Mouse (Mus musculus): ENCODE measurements around the gene Cltrn. TPM values are rescaled to one million over a fixed set of nuclear protein-coding genes. Genes with fewer than 3 reads are reported as not detected.

The Cltrn gene
- polyA plus RNA-seq (2014; fragmentation: Nextera tagmentation; extraction: Ambion mirVana): 0.15 and 0.33 TPM in 2 replicates

DNA sequence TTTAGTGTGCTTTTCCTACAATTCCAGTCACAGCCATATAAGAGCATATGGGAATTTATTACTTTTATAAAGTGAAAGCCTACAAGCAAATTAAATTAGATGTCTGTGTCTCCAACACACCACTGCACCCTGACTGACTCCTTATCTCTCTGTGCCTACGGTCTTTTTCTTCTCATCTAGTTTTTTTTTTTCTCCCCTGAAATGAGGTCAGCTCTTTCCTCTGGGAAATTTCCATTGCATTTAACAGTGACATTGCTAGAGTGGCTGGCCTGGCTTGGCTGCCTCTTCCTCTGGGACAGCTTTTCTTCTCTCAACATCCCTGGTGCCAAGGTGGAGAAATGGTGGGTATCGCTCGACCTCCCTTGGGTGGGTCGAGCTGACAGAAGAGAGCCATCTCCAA is at the start of gene Cltrn:
TSS of gene Cltrn (plus strand) at position 249 of the 400 bp plus-strand sequence.
- Histone ChIP-seq H3K9me3 (ENCODE audit: control insufficient read depth, low read length) (no peaks in the 10 kb centered on the region), H3K9ac (ENCODE audit: low read depth, low read length) (no peak within 1 kb of the TSS), H3K4me1 (ENCODE audit: control insufficient read depth, insufficient read depth, low read length) (no peaks in the 10 kb centered on the region), H3K36me3 (ENCODE audit: control insufficient read depth, insufficient read depth, low read length) (no peaks in the 10 kb centered on the region), H3K4me3 (ENCODE audit: low read depth, low read length) (no peak within 1 kb of the TSS), H3K27ac (replicated peaks; ENCODE audit: low read depth, low read length) (no peak within 1 kb of the TSS), H3K4me2 (ENCODE audit: low read depth, low read length) (no peak within 1 kb of the TSS), H3K27me3 (replicated peaks; ENCODE audit: control insufficient read depth, insufficient read depth, low read length) (peaks cover 14% of the 10 kb centered on the region)
- 83% methylated on average over 4 of the region's 4 CpGs for WGBS
- ATAC-seq (ENCODE audit: low read depth) (no peak), DNase-seq (ENCODE audit: low spot score) (no peak)

- Histone ChIP-seq H3K9me3 (ENCODE audit: control insufficient read depth, low read length) (no peaks in the 10 kb centered on the region), H3K9ac (ENCODE audit: low read depth, low read length) (no peak overlapping the region), H3K27me3 (replicated peaks; ENCODE audit: control insufficient read depth, insufficient read depth, low read length) (peaks cover 5% of the 10 kb centered on the region; the same call in 1 of the 2 replicates), H3K4me3 (ENCODE audit: low read depth, low read length) (no peak overlapping the region), H3K27ac (replicated peaks; ENCODE audit: low read depth, low read length) (no peak overlapping the region), H3K36me3 (ENCODE audit: control insufficient read depth, insufficient read depth, low read length) (no peaks in the 10 kb centered on the region), H3K4me1 (ENCODE audit: control insufficient read depth, insufficient read depth, low read length) (no peaks in the 10 kb centered on the region), H3K4me2 (ENCODE audit: low read depth, low read length) (no peak overlapping the region)
- DNase-seq (ENCODE audit: low spot score) (peak; percentile 35), ATAC-seq (ENCODE audit: low read depth) (peak; percentile 71)
- 48% methylated on average over 2 of the region's 2 CpGs for WGBS
Measured at GRCm38 (mm10) chrX:164038882-164039281, 49.7 kb upstream of the Cltrn start.

- H3K9me3 ChIP-seq (ENCODE audit: control insufficient read depth, low read length): no peaks in the 10 kb centered on the region
- H3K4me3 ChIP-seq (ENCODE audit: low read depth, low read length): no peak overlapping the region
- no peak overlapping the region for H3K9ac ChIP-seq (ENCODE audit: low read depth, low read length)
- WGBS: 61% methylated on average over 13 of the region's 13 CpGs
- no peaks in the 10 kb centered on the region for H3K4me1 ChIP-seq (ENCODE audit: control insufficient read depth, insufficient read depth, low read length)
- H3K36me3 ChIP-seq (ENCODE audit: control insufficient read depth, insufficient read depth, low read length): no peaks in the 10 kb centered on the region
- no peak overlapping the region for H3K27ac ChIP-seq (replicated peaks; ENCODE audit: low read depth, low read length)
- DNase-seq (ENCODE audit: low spot score) (no peak), ATAC-seq (ENCODE audit: low read depth) (no peak)
- no peak overlapping the region for H3K4me2 ChIP-seq (ENCODE audit: low read depth, low read length)
- peaks cover 2% of the 10 kb centered on the region; the same call in 1 of the 2 replicates for H3K27me3 ChIP-seq (replicated peaks; ENCODE audit: control insufficient read depth, insufficient read depth, low read length)
Measured at GRCm38 (mm10) chrX:164042069-164042468, 46.6 kb upstream of the Cltrn start.

DNA sequence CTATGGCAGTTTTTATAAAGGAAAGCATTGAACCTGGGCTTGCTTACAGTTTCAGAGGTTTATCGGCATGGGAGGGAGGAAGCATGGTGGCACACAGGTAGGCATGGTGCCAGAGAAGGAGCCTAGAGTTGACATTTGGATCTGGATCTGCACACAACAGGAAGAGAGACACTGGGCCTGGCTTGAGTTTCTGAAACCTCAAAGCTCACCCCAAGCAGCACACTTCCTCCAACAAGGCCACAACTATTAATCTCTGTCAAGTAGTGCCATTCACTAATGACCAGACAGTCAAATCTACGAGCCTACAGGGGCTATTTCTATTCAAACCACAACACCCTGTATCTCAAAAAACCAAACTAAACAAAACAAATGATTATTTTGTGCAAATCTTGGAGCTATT is 41.9 kb upstream of the Cltrn start:
- Histone ChIP-seq H3K4me3 (ENCODE audit: low read depth, low read length) (no peak overlapping the region), H3K27ac (replicated peaks; ENCODE audit: low read depth, low read length) (no peak overlapping the region), H3K36me3 (ENCODE audit: control insufficient read depth, insufficient read depth, low read length) (no peaks in the 10 kb centered on the region), H3K9ac (ENCODE audit: low read depth, low read length) (no peak overlapping the region), H3K9me3 (ENCODE audit: control insufficient read depth, low read length) (no peaks in the 10 kb centered on the region), H3K4me1 (ENCODE audit: control insufficient read depth, insufficient read depth, low read length) (no peaks in the 10 kb centered on the region), H3K27me3 (replicated peaks; ENCODE audit: control insufficient read depth, insufficient read depth, low read length) (peaks cover 3% of the 10 kb centered on the region; the same call in 1 of the 2 replicates), H3K4me2 (ENCODE audit: low read depth, low read length) (no peak overlapping the region)
- DNase-seq (ENCODE audit: low spot score): no peak
- WGBS: 72% methylated on average over 2 of the region's 2 CpGs
- ATAC-seq (ENCODE audit: low read depth): no peak

- ATAC-seq (ENCODE audit: low read depth) (no peak), DNase-seq (ENCODE audit: low spot score) (no peak)
- peaks cover 7% of the 10 kb centered on the region; the same call in 1 of the 2 replicates for H3K27me3 ChIP-seq (replicated peaks; ENCODE audit: control insufficient read depth, insufficient read depth, low read length)
- H3K36me3 ChIP-seq (ENCODE audit: control insufficient read depth, insufficient read depth, low read length): no peaks in the 10 kb centered on the region
- H3K27ac ChIP-seq (replicated peaks; ENCODE audit: low read depth, low read length): no peak overlapping the region
- 81% methylated on average over 4 of the region's 4 CpGs for WGBS
- H3K9me3 ChIP-seq (ENCODE audit: control insufficient read depth, low read length): no peaks in the 10 kb centered on the region
- H3K4me3 ChIP-seq (ENCODE audit: low read depth, low read length): no peak overlapping the region
- no peaks in the 10 kb centered on the region for H3K4me1 ChIP-seq (ENCODE audit: control insufficient read depth, insufficient read depth, low read length)
- no peak overlapping the region for H3K4me2 ChIP-seq (ENCODE audit: low read depth, low read length)
- no peak overlapping the region for H3K9ac ChIP-seq (ENCODE audit: low read depth, low read length)
Measured at GRCm38 (mm10) chrX:164055726-164056125, 32.9 kb upstream of the Cltrn start.

DNA sequence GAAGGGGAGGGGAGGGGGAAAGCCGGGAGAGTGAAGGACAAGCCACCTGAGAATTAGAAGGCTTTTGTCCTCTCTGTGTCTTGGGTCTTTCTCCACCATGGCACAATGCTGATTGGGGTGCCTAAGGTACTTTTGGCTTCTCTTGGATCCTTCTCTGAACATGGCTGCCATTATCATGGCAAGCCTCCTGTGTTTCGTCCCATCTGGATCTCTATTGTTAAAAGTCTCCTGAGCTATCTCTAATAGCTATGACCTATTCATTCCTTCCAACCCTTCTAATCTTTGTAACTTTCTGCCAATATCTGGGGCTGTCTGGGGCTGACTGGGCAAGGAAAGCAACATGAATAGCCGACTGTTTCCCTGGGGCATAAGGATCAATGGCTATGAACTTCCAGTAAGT is 30.1 kb upstream of the Cltrn start:
- H3K9ac ChIP-seq (ENCODE audit: low read depth, low read length): no peak overlapping the region
- DNase-seq (ENCODE audit: low spot score) (no peak), ATAC-seq (ENCODE audit: low read depth) (no peak)
- whole genome bisulfite sequencing: 77% methylated on average over 3 of the region's 3 CpGs
- no peaks in the 10 kb centered on the region for H3K4me1 ChIP-seq (ENCODE audit: control insufficient read depth, insufficient read depth, low read length)
- H3K27me3 ChIP-seq (replicated peaks; ENCODE audit: control insufficient read depth, insufficient read depth, low read length): peaks cover 7% of the 10 kb centered on the region; the same call in 1 of the 2 replicates
- no peaks in the 10 kb centered on the region for H3K9me3 ChIP-seq (ENCODE audit: control insufficient read depth, low read length)
- H3K4me2 ChIP-seq (ENCODE audit: low read depth, low read length): no peak overlapping the region
- H3K36me3 ChIP-seq (ENCODE audit: control insufficient read depth, insufficient read depth, low read length): no peaks in the 10 kb centered on the region
- no peak overlapping the region for H3K4me3 ChIP-seq (ENCODE audit: low read depth, low read length)
- H3K27ac ChIP-seq (replicated peaks; ENCODE audit: low read depth, low read length): no peak overlapping the region

DNA sequence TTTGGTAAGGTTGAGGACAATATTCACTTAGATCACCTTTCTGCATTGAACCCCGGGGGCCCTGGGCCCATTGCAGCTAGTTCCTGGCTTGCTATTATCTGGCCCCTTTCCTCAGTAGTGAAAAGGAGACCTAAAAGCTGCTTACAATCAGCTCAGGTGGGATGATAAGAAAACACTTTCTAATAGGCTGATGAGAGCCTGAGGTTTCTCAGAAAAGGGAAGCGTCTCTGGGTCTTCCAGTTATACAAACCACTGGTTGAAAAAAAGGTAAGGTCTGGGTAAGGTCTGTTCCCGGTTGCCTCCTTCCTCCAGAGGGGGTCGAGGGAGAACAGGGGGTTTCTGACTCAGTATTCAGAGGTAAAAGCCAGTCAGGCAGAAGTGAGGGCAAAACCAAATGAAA is 29.6 kb upstream of the Cltrn start:
- 59% methylated on average over 4 of the region's 4 CpGs for WGBS
- no peaks in the 10 kb centered on the region for H3K9me3 ChIP-seq (ENCODE audit: control insufficient read depth, low read length)
- no peak for ATAC-seq (ENCODE audit: low read depth)
- no peaks in the 10 kb centered on the region for H3K36me3 ChIP-seq (ENCODE audit: control insufficient read depth, insufficient read depth, low read length)
- H3K27ac ChIP-seq (replicated peaks; ENCODE audit: low read depth, low read length): no peak overlapping the region
- no peak overlapping the region for H3K4me2 ChIP-seq (ENCODE audit: low read depth, low read length)
- H3K4me3 ChIP-seq (ENCODE audit: low read depth, low read length): no peak overlapping the region
- no peaks in the 10 kb centered on the region for H3K4me1 ChIP-seq (ENCODE audit: control insufficient read depth, insufficient read depth, low read length)
- no peak for DNase-seq (ENCODE audit: low spot score)
- H3K27me3 ChIP-seq (replicated peaks; ENCODE audit: control insufficient read depth, insufficient read depth, low read length): peaks cover 7% of the 10 kb centered on the region; the same call in 1 of the 2 replicates
- H3K9ac ChIP-seq (ENCODE audit: low read depth, low read length): no peak overlapping the region

DNA sequence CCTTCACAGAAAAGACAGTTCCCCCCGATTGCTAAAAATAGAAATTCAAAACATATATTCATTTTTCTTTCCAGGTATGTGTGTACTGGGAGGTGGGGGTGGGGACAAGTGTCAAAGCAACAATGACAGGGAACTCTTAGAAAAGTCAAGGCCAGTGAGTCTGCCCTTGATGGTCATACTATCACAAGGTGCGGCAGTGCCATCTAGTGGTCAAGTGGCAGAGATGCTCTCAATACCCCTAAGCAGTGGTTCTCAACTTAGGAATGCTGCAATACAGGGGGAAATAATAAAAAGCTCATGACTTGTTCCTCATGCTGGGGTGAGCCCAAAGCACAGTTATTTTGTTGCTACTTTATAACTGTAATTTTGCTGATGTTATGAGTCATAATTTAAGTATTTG is 22.4 kb upstream of the Cltrn start:
- Histone ChIP-seq H3K36me3 (ENCODE audit: control insufficient read depth, insufficient read depth, low read length) (no peaks in the 10 kb centered on the region), H3K9ac (ENCODE audit: low read depth, low read length) (no peak overlapping the region), H3K9me3 (ENCODE audit: control insufficient read depth, low read length) (no peaks in the 10 kb centered on the region), H3K4me1 (ENCODE audit: control insufficient read depth, insufficient read depth, low read length) (no peaks in the 10 kb centered on the region), H3K4me2 (ENCODE audit: low read depth, low read length) (no peak overlapping the region), H3K4me3 (ENCODE audit: low read depth, low read length) (no peak overlapping the region), H3K27me3 (replicated peaks; ENCODE audit: control insufficient read depth, insufficient read depth, low read length) (no peaks in the 10 kb centered on the region), H3K27ac (replicated peaks; ENCODE audit: low read depth, low read length) (no peak overlapping the region)
- ATAC-seq (ENCODE audit: low read depth) (0 out of 2 replicates have a peak, but pooled peaks have one; percentile 50), DNase-seq (ENCODE audit: low spot score) (peak; percentile 87)
- WGBS: 15% methylated on average over 2 of the region's 2 CpGs

GRCm38 (mm10) chrX:164068968-164069367 is 19.7 kb upstream of the Cltrn start:
- Histone ChIP-seq H3K4me1 (ENCODE audit: control insufficient read depth, insufficient read depth, low read length) (no peaks in the 10 kb centered on the region), H3K9ac (ENCODE audit: low read depth, low read length) (no peak overlapping the region), H3K9me3 (ENCODE audit: control insufficient read depth, low read length) (no peaks in the 10 kb centered on the region), H3K27me3 (replicated peaks; ENCODE audit: control insufficient read depth, insufficient read depth, low read length) (no peaks in the 10 kb centered on the region), H3K27ac (replicated peaks; ENCODE audit: low read depth, low read length) (no peak overlapping the region), H3K4me2 (ENCODE audit: low read depth, low read length) (no peak overlapping the region), H3K4me3 (ENCODE audit: low read depth, low read length) (no peak overlapping the region), H3K36me3 (ENCODE audit: control insufficient read depth, insufficient read depth, low read length) (0 out of 2 replicates have a peak, but pooled peaks cover 3% of the 10 kb centered on the region)
- WGBS: 74% methylated on average over 4 of the region's 4 CpGs
- ATAC-seq (ENCODE audit: low read depth) (no peak), DNase-seq (ENCODE audit: low spot score) (no peak)

Measured in embryonic facial prominence, embryonic 14.5 days (tissue).